Mouse (Mus musculus): ENCODE results near the gene 9530053A07Rik. TPM values are rescaled to one million over a fixed set of nuclear protein-coding genes. Genes with fewer than 3 reads are reported as not detected.

The 9530053A07Rik gene
- total and polyA plus RNA-seq, 2 experiments from 2014 or later: 0.01 TPM; not detected in 1

DNA sequence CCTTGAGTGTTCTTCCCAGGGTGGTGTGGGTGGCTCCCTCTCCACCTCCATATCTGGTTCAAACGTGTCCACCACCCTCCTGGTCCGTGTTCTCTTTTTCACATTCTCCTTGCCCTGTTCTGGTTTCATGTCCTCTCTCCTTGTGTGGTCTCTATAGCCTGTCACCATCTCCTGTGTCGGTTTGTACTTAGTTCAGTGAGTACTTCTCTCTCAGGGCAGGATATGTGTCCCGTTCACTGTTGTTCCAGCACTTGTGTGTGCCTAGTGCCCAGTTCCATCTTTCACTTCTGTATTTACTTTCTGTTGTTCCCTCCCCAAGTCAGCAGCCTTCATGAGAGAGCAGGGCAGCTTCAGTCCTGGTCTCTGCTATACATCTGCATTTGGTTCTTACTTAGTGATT, 46.1 kb downstream of the 9530053A07Rik start:
- TF ChIP-seq CTCF (IDR thresholded peaks at IDR 0.05; ENCODE audit: low read depth) (no peak), EP300 (IDR thresholded peaks at IDR 0.05; ENCODE audit: low read depth) (no peak)
- ATAC-seq (ENCODE audit: insufficient read depth, low read depth) (no peak), DNase-seq (ENCODE audit: low spot score) (no peak)
- 76% methylated on average over 4 of the region's 4 CpGs for WGBS
- H3K4me1 ChIP-seq (ENCODE audit: control insufficient read depth, insufficient read depth): peaks cover 12% of the 10 kb centered on the region
- H3K4me2 ChIP-seq (ENCODE audit: low read depth, low read length): no peak overlapping the region
- H3K4me3 ChIP-seq (ENCODE audit: low read depth, low read length): no peak overlapping the region
- H3K27ac ChIP-seq (ENCODE audit: low read depth): no peak overlapping the region
- peaks cover 36% of the 10 kb centered on the region for H3K36me3 ChIP-seq (replicated peaks; ENCODE audit: control insufficient read depth, insufficient read depth, low read length)
- H3K27me3 ChIP-seq (ENCODE audit: control insufficient read depth, insufficient read depth, low read length): no peaks in the 10 kb centered on the region
- no peaks in the 10 kb centered on the region for H3K9me3 ChIP-seq (replicated peaks; ENCODE audit: control insufficient read depth, low read length)
- no peak overlapping the region for H3K9ac ChIP-seq (replicated peaks; ENCODE audit: low read depth, low read length)

DNA sequence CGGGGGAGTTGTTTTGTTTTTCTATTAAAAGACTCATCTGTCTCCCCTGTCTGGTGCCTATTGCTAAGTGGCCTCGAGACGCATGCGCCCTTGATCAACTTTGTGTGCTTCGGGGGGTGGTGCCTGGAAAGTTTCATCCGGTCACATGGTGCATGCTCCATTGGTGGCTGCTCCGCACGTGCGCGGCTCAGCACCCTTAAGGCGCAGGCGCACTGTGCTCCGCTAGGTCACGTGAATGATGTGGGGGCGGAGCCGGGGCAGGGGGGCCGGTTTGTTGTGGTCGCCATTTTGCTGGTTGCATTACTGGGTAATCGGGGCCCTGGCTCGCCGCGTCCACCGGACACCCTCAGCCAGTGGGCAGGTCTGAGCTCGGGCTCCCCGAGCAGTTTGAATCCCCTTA, 50.0 kb downstream of the 9530053A07Rik start, which contains the start of gene Dyrk1b:
Gene Dyrk1b, plus strand, starts transcription at position 242 of the 400 bp plus-strand sequence.
- WGBS: 0% methylated on average over 25 of the region's 25 CpGs
- Histone ChIP-seq H3K9me3 (replicated peaks; ENCODE audit: control insufficient read depth, low read length) (no peaks in the 10 kb centered on the region), H3K27me3 (ENCODE audit: control insufficient read depth, insufficient read depth, low read length) (no peaks in the 10 kb centered on the region), H3K4me1 (ENCODE audit: control insufficient read depth, insufficient read depth) (peaks cover 9% of the 10 kb centered on the region; the same call in 1 of the 2 replicates), H3K9ac (replicated peaks; ENCODE audit: low read depth, low read length) (peak within 1 kb of the TSS; percentile 83), H3K4me2 (ENCODE audit: low read depth, low read length) (peak within 1 kb of the TSS; percentile 89), H3K27ac (ENCODE audit: low read depth) (peak within 1 kb of the TSS; percentile 79), H3K4me3 (ENCODE audit: low read depth, low read length) (peak within 1 kb of the TSS; percentile 86), H3K36me3 (replicated peaks; ENCODE audit: control insufficient read depth, insufficient read depth, low read length) (peaks cover 66% of the 10 kb centered on the region)
- DNase-seq (ENCODE audit: low spot score) (peak; percentile 99), ATAC-seq (ENCODE audit: insufficient read depth, low read depth) (peak; percentile 92)
- no peak for TF ChIP-seq EP300 (IDR thresholded peaks at IDR 0.05; ENCODE audit: low read depth)
- TF ChIP-seq CTCF (IDR thresholded peaks at IDR 0.05; ENCODE audit: low read depth): no peak

DNA sequence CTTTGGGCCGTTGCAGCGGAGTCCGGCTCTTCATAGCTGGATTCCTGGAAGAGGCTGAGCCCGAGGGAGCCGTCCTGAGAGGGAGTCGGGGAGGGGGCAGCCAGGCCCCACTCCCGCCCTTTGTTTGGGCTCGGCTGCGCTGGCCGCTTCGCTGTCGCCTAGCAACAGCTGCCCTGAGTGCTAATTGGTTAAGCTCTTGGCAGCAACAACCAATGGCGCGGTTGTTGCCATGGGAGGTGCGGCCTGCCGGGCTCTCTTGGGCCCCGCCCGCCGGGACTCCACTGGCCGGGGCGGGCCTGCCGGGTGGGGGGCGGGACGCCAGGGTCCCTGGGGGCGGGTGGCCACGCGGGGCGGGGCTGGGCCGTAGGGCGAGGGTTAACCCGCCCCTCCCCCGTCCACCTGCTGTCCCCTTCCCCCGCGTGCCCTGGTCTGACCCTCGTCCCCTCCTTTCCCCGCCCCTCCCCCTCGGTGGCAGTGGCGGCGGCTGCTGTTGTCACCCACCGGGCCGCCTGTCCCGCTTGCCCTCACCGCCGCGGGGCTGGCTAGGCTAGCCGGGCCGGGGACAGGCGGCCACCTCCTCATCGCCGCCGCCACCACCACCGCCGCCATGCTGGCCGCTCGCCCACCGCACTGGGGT, 50.6 kb downstream of the 9530053A07Rik start:
- Histone ChIP-seq H3K4me3 (ENCODE audit: low read depth, low read length) (peak overlapping the region; percentile 86), H3K27me3 (ENCODE audit: control insufficient read depth, insufficient read depth, low read length) (no peaks in the 10 kb centered on the region), H3K27ac (ENCODE audit: low read depth) (peak overlapping the region; percentile 79), H3K9ac (replicated peaks; ENCODE audit: low read depth, low read length) (peak overlapping the region; percentile 83), H3K4me2 (ENCODE audit: low read depth, low read length) (peak overlapping the region; percentile 89), H3K9me3 (replicated peaks; ENCODE audit: control insufficient read depth, low read length) (no peaks in the 10 kb centered on the region), H3K4me1 (ENCODE audit: control insufficient read depth, insufficient read depth) (peaks cover 9% of the 10 kb centered on the region; the same call in 1 of the 2 replicates), H3K36me3 (replicated peaks; ENCODE audit: control insufficient read depth, insufficient read depth, low read length) (peaks cover 69% of the 10 kb centered on the region)
- no peak for TF ChIP-seq CTCF (IDR thresholded peaks at IDR 0.05; ENCODE audit: low read depth)
- TF ChIP-seq EP300 (IDR thresholded peaks at IDR 0.05; ENCODE audit: low read depth): no peak
- 2% methylated on average over 44 of the region's 56 CpGs for WGBS
- ATAC-seq (ENCODE audit: insufficient read depth, low read depth) (peak; percentile 95), DNase-seq (ENCODE audit: low spot score) (peak; percentile 97)

DNA sequence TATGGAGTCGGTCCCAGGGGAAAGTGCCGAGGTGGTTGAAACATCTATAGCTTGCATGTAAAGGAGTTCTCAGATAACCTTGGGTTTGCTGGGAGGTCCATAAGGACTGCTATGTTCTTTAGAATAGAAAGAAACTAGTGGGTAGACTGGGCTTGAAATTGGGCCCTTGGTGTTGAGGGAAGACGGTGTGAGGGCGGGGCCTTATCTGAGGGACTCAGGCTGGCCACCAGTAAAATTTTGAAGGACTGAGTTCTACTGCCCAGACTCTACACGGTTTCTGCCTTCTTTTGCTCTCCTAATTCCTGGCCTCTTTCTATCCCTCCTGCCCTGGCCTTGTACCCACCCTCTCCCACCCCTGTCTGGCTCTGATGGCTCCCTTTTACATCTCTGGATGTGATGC, 51.6 kb downstream of the 9530053A07Rik start:
- ATAC-seq (ENCODE audit: insufficient read depth, low read depth) (no peak), DNase-seq (ENCODE audit: low spot score) (no peak)
- 76% methylated on average over 5 of the region's 5 CpGs for WGBS
- Histone ChIP-seq H3K27ac (ENCODE audit: low read depth) (peak overlapping the region; percentile 62; the same call in 1 of the 2 replicates), H3K4me1 (ENCODE audit: control insufficient read depth, insufficient read depth) (peaks cover 9% of the 10 kb centered on the region; the same call in 1 of the 2 replicates), H3K4me3 (ENCODE audit: low read depth, low read length) (peak overlapping the region; percentile 86), H3K9ac (replicated peaks; ENCODE audit: low read depth, low read length) (no peak overlapping the region; the same call in 1 of the 2 replicates), H3K9me3 (replicated peaks; ENCODE audit: control insufficient read depth, low read length) (no peaks in the 10 kb centered on the region), H3K36me3 (replicated peaks; ENCODE audit: control insufficient read depth, insufficient read depth, low read length) (peaks cover 71% of the 10 kb centered on the region), H3K4me2 (ENCODE audit: low read depth, low read length) (peak overlapping the region; percentile 89), H3K27me3 (ENCODE audit: control insufficient read depth, insufficient read depth, low read length) (no peaks in the 10 kb centered on the region)
- TF ChIP-seq EP300 (IDR thresholded peaks at IDR 0.05; ENCODE audit: low read depth) (no peak), CTCF (IDR thresholded peaks at IDR 0.05; ENCODE audit: low read depth) (no peak)

DNA sequence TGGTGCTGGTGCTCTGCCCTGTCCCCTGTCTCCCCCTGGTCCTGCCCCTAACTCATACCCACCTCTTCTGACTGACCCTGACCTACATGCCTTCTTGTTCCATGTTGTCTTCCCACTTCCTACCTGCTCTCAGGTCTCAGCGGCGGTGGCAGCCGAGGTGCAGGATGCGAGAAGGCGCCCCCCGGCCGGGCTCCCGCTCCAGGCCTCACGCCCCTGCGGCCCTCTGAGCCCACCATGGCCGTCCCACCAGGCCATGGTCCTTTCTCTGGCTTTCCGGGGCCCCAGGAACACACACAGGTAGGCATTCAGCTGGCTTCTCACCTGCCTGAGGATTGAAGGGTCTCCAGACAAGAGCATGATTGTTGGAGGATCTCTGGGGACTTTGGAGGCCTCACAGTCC, 52.1 kb downstream of the 9530053A07Rik start:
- ATAC-seq (ENCODE audit: insufficient read depth, low read depth) (no peak), DNase-seq (ENCODE audit: low spot score) (no peak)
- H3K9me3 ChIP-seq (replicated peaks; ENCODE audit: control insufficient read depth, low read length): no peaks in the 10 kb centered on the region
- no peak overlapping the region for H3K4me3 ChIP-seq (ENCODE audit: low read depth, low read length)
- H3K4me1 ChIP-seq (ENCODE audit: control insufficient read depth, insufficient read depth): peaks cover 9% of the 10 kb centered on the region; the same call in 1 of the 2 replicates
- peaks cover 71% of the 10 kb centered on the region for H3K36me3 ChIP-seq (replicated peaks; ENCODE audit: control insufficient read depth, insufficient read depth, low read length)
- no peak overlapping the region for H3K9ac ChIP-seq (replicated peaks; ENCODE audit: low read depth, low read length)
- no peak overlapping the region for H3K27ac ChIP-seq (ENCODE audit: low read depth)
- WGBS: 96% methylated on average over 12 of the region's 12 CpGs
- H3K4me2 ChIP-seq (ENCODE audit: low read depth, low read length): no peak overlapping the region
- TF ChIP-seq CTCF (IDR thresholded peaks at IDR 0.05; ENCODE audit: low read depth) (no peak), EP300 (IDR thresholded peaks at IDR 0.05; ENCODE audit: low read depth) (no peak)
- no peaks in the 10 kb centered on the region for H3K27me3 ChIP-seq (ENCODE audit: control insufficient read depth, insufficient read depth, low read length)
